Mouse (Mus musculus): ENCODE results near the gene Prcd. TPM values are rescaled to one million over a fixed set of nuclear protein-coding genes. Genes with fewer than 3 reads are reported as not detected.

Prcd gene
- polyA plus RNA-seq, 1 experiment from 2014 or later = 1.9 TPM

DNA sequence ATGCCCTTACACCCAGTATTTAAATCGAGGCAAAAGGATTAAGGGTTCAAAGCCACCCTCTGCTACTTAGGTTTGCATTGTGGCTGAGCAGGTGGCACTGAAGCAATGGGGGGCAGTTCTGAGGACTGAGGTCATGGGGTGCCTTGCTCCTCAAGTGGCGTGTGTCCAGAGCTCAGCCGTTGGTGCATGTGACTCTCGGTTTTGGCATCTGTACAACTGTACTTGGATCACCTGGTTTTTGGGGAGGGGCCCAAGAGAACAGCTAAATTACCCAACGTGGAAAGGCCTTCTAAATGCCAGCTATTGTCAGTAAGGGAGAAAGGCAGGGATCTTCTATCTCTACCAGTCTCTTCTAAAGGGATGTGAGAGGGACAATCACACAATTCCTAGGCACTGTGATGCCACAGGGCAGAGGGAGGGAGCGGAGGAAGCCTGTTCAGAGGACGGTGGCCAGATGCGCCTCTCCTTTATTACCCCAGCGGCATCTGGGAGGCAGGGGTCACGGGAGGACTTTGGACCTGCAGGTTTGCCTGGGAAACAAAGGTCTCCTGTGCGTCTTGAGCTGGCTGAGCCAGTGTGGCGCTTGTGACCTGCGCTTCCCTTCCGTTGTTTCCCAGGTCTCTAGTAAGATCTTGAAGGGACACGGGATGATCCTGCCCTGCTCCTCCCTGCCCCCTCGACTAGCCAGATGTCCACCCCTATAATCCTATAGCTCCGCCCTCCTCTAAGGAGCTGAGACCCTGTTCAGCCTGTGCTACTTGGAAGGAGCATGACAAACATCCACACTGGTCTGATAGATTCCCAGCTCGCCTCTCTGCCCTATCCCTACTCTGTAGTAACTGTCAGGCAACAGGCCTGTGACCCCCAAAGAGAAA is 37.6 kb downstream of the Prcd start:
- WGBS = 43% methylated on average over 18 of the region's 18 CpGs
- peak; percentile 69 for ATAC-seq
- peak overlapping the region; percentile 33; the same call in 1 of the 2 replicates for H3K9ac ChIP-seq (ENCODE audit: low read depth, low read length)

DNA sequence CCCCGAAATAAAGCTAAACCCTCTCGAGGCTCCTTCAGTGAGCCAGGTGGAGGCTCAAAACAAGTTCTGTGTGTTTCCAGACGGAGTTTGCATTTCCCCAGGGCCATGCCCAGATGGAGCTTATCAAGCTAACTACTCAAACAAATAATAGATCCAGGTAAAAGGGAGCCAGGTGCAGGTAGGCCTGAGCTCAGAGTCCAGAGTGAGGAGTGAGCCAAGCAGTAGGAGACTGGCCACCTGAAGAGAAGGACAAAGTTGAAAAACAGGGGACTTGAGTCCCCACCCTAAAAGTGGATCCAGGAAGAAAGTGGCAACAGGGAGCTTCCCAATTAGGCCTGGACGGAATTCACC is 40.5 kb downstream of the Prcd start:
- ATAC-seq = peak; percentile 69
- peak overlapping the region; percentile 84 for H3K27ac ChIP-seq (ENCODE audit: low read length)
- peak overlapping the region; percentile 66 for H3K4me3 ChIP-seq (ENCODE audit: low read length)
- peak overlapping the region; percentile 83 for H3K4me2 ChIP-seq (ENCODE audit: low read depth, low read length)
- H3K27me3 ChIP-seq (replicated peaks; ENCODE audit: control insufficient read depth, insufficient read depth, low read length) = peaks cover 13% of the 10 kb centered on the region; the same call in 1 of the 2 replicates
- no peaks in the 10 kb centered on the region for H3K9me3 ChIP-seq (ENCODE audit: control insufficient read depth, low read length)
- H3K9ac ChIP-seq (ENCODE audit: low read depth, low read length) = peak overlapping the region; percentile 78
- peaks cover 26% of the 10 kb centered on the region for H3K4me1 ChIP-seq (ENCODE audit: control insufficient read depth, insufficient read depth, low read length)
- no peaks in the 10 kb centered on the region for H3K36me3 ChIP-seq (ENCODE audit: control insufficient read depth, insufficient read depth, low read length)
- 27% methylated on average over 4 of the region's 4 CpGs for WGBS

More for the DNA sequence above, 37.6 kb downstream of the Prcd start:
- H3K9me3 ChIP-seq (ENCODE audit: control insufficient read depth, low read length) = no peaks in the 10 kb centered on the region
- H3K36me3 ChIP-seq (ENCODE audit: control insufficient read depth, insufficient read depth, low read length) = no peaks in the 10 kb centered on the region
- H3K4me1 ChIP-seq (ENCODE audit: control insufficient read depth, insufficient read depth, low read length) = peaks cover 24% of the 10 kb centered on the region
- H3K4me2 ChIP-seq (ENCODE audit: low read depth, low read length) = no peak overlapping the region
- H3K27ac ChIP-seq (ENCODE audit: low read length) = peak overlapping the region; percentile 73
- peaks cover 13% of the 10 kb centered on the region; the same call in 1 of the 2 replicates for H3K27me3 ChIP-seq (replicated peaks; ENCODE audit: control insufficient read depth, insufficient read depth, low read length)
- H3K4me3 ChIP-seq (ENCODE audit: low read length) = no peak overlapping the region

- peak; percentile 85 for ATAC-seq
- Histone ChIP-seq H3K4me3 (ENCODE audit: low read length) (peak overlapping the region; percentile 66), H3K4me1 (ENCODE audit: control insufficient read depth, insufficient read depth, low read length) (peaks cover 26% of the 10 kb centered on the region), H3K27ac (ENCODE audit: low read length) (peak overlapping the region; percentile 84), H3K36me3 (ENCODE audit: control insufficient read depth, insufficient read depth, low read length) (no peaks in the 10 kb centered on the region), H3K27me3 (replicated peaks; ENCODE audit: control insufficient read depth, insufficient read depth, low read length) (peaks cover 13% of the 10 kb centered on the region; the same call in 1 of the 2 replicates), H3K4me2 (ENCODE audit: low read depth, low read length) (peak overlapping the region; percentile 83), H3K9ac (ENCODE audit: low read depth, low read length) (peak overlapping the region; percentile 78), H3K9me3 (ENCODE audit: control insufficient read depth, low read length) (no peaks in the 10 kb centered on the region)
- 2% methylated on average over 67 of the region's 73 CpGs for WGBS
Measured at GRCm38 (mm10) chr11:116694250-116695193, 41.2 kb downstream of the Prcd start.

GRCm38 (mm10) chr11:116695194-116695880 is 42.0 kb downstream of the Prcd start:
- 42% methylated on average over 23 of the region's 23 CpGs for WGBS
- H3K36me3 ChIP-seq (ENCODE audit: control insufficient read depth, insufficient read depth, low read length) = no peaks in the 10 kb centered on the region
- no peak for ATAC-seq
- no peaks in the 10 kb centered on the region for H3K9me3 ChIP-seq (ENCODE audit: control insufficient read depth, low read length)
- H3K4me3 ChIP-seq (ENCODE audit: low read length) = no peak overlapping the region
- peak overlapping the region; percentile 83 for H3K4me2 ChIP-seq (ENCODE audit: low read depth, low read length)
- peaks cover 26% of the 10 kb centered on the region for H3K4me1 ChIP-seq (ENCODE audit: control insufficient read depth, insufficient read depth, low read length)
- H3K27me3 ChIP-seq (replicated peaks; ENCODE audit: control insufficient read depth, insufficient read depth, low read length) = peaks cover 13% of the 10 kb centered on the region; the same call in 1 of the 2 replicates
- H3K27ac ChIP-seq (ENCODE audit: low read length) = no peak overlapping the region
- no peak overlapping the region for H3K9ac ChIP-seq (ENCODE audit: low read depth, low read length)

GRCm38 (mm10) chr11:116696426-116696825 is 43.1 kb downstream of the Prcd start:
- H3K9me3 ChIP-seq (ENCODE audit: control insufficient read depth, low read length) = no peaks in the 10 kb centered on the region
- H3K4me1 ChIP-seq (ENCODE audit: control insufficient read depth, insufficient read depth, low read length) = peaks cover 16% of the 10 kb centered on the region
- peaks cover 13% of the 10 kb centered on the region; the same call in 1 of the 2 replicates for H3K27me3 ChIP-seq (replicated peaks; ENCODE audit: control insufficient read depth, insufficient read depth, low read length)
- no peak overlapping the region for H3K9ac ChIP-seq (ENCODE audit: low read depth, low read length)
- WGBS = 82% methylated on average over 4 of the region's 4 CpGs
- no peaks in the 10 kb centered on the region for H3K36me3 ChIP-seq (ENCODE audit: control insufficient read depth, insufficient read depth, low read length)
- no peak overlapping the region for H3K27ac ChIP-seq (ENCODE audit: low read length)
- H3K4me3 ChIP-seq (ENCODE audit: low read length) = no peak overlapping the region
- H3K4me2 ChIP-seq (ENCODE audit: low read depth, low read length) = no peak overlapping the region
- no peak for ATAC-seq

GRCm38 (mm10) chr11:116697521-116697920 is 44.2 kb downstream of the Prcd start:
- ATAC-seq = no peak
- Histone ChIP-seq H3K4me1 (ENCODE audit: control insufficient read depth, insufficient read depth, low read length) (peaks cover 14% of the 10 kb centered on the region), H3K9ac (ENCODE audit: low read depth, low read length) (no peak overlapping the region), H3K27ac (ENCODE audit: low read length) (no peak overlapping the region), H3K36me3 (ENCODE audit: control insufficient read depth, insufficient read depth, low read length) (no peaks in the 10 kb centered on the region), H3K4me2 (ENCODE audit: low read depth, low read length) (no peak overlapping the region), H3K4me3 (ENCODE audit: low read length) (no peak overlapping the region), H3K27me3 (replicated peaks; ENCODE audit: control insufficient read depth, insufficient read depth, low read length) (peaks cover 13% of the 10 kb centered on the region; the same call in 1 of the 2 replicates), H3K9me3 (ENCODE audit: control insufficient read depth, low read length) (no peaks in the 10 kb centered on the region)
- WGBS = 63% methylated on average over 9 of the region's 9 CpGs

GRCm38 (mm10) chr11:116701377-116701841 is 48.1 kb downstream of the Prcd start:
- peaks cover 3% of the 10 kb centered on the region; the same call in 1 of the 2 replicates for H3K4me1 ChIP-seq (ENCODE audit: control insufficient read depth, insufficient read depth, low read length)
- ATAC-seq = no peak
- H3K4me3 ChIP-seq (ENCODE audit: low read length) = no peak overlapping the region
- no peak overlapping the region for H3K4me2 ChIP-seq (ENCODE audit: low read depth, low read length)
- no peaks in the 10 kb centered on the region for H3K36me3 ChIP-seq (ENCODE audit: control insufficient read depth, insufficient read depth, low read length)
- 56% methylated on average over 5 of the region's 5 CpGs for WGBS
- H3K9ac ChIP-seq (ENCODE audit: low read depth, low read length) = no peak overlapping the region
- no peaks in the 10 kb centered on the region for H3K9me3 ChIP-seq (ENCODE audit: control insufficient read depth, low read length)
- H3K27me3 ChIP-seq (replicated peaks; ENCODE audit: control insufficient read depth, insufficient read depth, low read length) = no peaks in the 10 kb centered on the region
- H3K27ac ChIP-seq (ENCODE audit: low read length) = no peak overlapping the region

DNA sequence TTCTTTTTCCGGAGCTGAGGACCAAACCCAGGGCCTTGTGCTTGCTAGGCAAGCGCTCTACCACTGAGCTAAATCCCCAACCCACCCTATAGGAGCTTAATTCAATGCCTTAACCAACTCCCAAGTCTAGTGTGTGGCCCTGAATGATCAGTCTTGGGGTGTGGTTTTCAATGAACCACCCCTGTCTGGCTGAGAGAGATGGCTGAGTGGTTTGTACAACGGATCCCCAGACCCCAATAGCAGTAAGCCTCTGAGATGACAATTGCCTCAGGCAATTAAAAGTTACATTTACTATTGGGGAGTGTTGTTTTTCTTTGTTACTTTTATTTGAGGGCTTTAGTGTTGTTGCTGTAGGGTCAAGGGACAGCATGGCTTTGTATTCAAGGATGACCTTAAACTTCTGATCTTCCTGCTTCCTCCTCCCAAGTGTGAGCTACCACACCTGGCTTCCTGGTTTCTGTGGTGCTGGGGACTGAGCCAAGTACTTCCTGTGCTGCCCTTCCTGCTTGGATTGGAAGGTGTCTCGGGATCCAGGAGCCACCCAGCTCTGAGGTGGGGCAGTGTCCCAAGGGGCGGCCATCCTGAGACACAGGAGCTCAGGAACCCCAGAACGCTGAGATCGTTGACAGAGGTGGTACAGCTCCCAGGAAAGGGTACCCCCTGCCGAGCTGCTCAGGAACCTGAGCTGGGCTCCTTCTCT is 51.2 kb downstream of the Prcd start:
- 89% methylated on average over 8 of the region's 8 CpGs for WGBS
- H3K4me3 ChIP-seq (ENCODE audit: low read length) = no peak overlapping the region

More for the DNA sequence above, 51.2 kb downstream of the Prcd start:
- Histone ChIP-seq H3K27me3 (replicated peaks; ENCODE audit: control insufficient read depth, insufficient read depth, low read length) (no peaks in the 10 kb centered on the region), H3K27ac (ENCODE audit: low read length) (no peak overlapping the region), H3K9ac (ENCODE audit: low read depth, low read length) (no peak overlapping the region), H3K4me2 (ENCODE audit: low read depth, low read length) (no peak overlapping the region), H3K4me1 (ENCODE audit: control insufficient read depth, insufficient read depth, low read length) (no peaks in the 10 kb centered on the region), H3K36me3 (ENCODE audit: control insufficient read depth, insufficient read depth, low read length) (no peaks in the 10 kb centered on the region), H3K9me3 (ENCODE audit: control insufficient read depth, low read length) (no peaks in the 10 kb centered on the region)
- no peak for ATAC-seq
